Mouse (Mus musculus): ENCODE measurements around the gene Ehd1.

DNA sequence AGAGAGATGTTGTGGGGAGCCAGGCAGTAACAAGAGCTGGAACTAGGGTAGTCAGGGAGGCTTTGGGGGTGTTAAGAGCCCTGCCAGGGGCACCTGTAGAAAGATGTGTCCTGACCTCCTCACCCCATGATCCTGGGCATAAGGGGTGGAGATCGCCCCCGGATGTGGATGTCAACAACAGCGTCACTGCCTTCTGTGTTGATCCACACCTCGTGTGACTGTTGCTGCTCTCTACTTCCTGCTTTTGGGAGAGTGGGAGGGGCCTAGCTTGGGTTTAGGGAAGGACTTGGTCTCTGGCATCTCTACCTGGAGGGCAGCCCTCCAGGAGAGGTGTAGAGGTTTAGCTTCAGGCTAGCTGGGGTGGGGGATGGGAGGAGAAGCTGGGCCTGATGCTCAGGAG, 34.2 kb upstream of the Ehd1 start:
- TF ChIP-seq CTCF (IDR thresholded peaks at IDR 0.05; ENCODE audit: borderline replicate concordance, insufficient read depth, low read length) = no peak
- peak; percentile 41; the same call in 1 of the 2 replicates for TF ChIP-seq POLR2A (IDR thresholded peaks at IDR 0.05; ENCODE audit: low read depth, low read length)
